Mouse (Mus musculus): ENCODE data around the gene Dst.

The Dst gene

DNA sequence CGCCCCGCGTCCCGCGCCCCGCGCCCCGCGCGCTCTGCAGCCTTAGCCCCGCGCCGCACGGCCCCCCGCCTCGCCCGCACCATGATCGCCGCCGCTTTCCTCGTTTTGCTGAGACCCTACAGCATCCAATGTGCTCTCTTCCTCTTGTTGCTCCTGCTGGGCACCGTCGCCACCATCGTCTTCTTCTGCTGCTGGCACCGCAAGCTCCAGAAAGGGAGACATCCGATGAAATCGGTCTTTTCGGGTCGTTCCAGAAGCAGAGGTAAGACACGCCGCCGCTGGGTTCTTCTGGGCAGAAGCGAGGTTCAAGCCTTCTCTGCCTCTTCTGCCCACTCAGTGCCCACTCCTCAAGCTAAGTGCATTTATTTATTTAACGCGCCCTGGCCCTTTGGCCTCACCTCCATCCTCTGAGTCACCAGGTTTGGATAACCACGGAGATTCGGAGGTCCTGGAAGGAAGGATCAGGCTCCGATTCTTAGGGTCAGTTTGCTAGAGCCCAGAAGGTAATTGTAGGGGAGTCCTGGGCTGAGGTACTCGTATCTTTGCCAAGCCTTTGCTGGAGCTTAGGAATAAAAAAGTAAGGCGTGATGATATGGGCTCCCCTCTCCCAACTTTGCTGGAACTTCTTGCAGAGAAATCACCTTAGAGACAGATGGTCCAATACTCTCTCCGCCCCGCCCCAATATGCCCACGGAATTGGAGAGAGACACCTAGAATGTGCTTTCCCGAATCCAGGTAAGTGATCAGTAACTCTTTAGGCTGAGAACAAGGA is at the start of gene Dst:
TSS of gene Dst (plus strand) at position 35 of the 772 bp plus-strand sequence.
- DNase-seq: peak; percentile 14

- no peak for DNase-seq
Observed at GRCm38 (mm10) chr1:33869031-33869430, 39.0 kb upstream of the Dst start.

DNA sequence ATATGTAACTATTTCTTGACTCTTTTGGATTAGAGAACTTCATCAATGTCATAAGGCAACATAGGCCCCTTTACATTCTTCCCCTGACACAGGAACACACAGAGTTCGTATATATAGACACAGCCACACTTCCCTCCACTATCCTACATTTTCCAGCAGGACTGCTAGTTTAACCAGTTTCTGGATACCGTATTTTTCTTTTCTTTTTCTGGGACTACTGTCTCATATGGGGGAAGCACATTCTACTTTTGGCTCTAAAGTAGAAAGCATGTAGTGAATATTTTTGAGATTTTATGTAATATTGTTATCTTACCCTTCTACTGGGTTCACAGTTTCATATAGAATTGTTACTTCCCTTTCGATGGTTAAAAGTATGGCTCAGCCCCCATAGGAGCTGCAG is 38.6 kb upstream of the Dst start:
- DNase-seq: no peak

GRCm38 (mm10) chr1:33873561-33873960 is 34.5 kb upstream of the Dst start:
- DNase-seq: no peak

GRCm38 (mm10) chr1:33875691-33876090 is 32.3 kb upstream of the Dst start:
- no peak for DNase-seq

- DNase-seq: no peak
Observed at GRCm38 (mm10) chr1:33876416-33876815, 31.6 kb upstream of the Dst start.

DNA sequence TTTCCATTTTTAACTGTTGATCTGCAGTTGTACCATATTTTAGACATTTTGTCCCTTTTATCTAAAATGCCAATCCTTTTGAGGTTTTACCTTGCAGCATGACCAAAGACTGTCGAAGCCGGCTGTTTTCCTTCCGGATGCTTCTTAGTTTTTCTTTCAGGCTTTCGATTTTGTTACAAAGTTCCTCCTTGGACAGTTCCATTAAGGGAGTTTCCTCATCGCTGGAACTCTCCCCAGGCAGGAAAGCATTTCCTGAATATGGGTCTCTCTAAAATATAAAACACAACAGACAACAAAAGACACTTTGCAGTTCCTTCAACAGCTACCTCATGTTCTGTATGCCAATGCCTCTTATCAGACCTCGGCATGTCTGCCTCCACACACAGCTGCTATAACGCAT is 29.9 kb upstream of the Dst start:
- DNase-seq: no peak

- peak; percentile 65 for DNase-seq
Observed at GRCm38 (mm10) chr1:33883102-33883839, 24.8 kb upstream of the Dst start.

DNA sequence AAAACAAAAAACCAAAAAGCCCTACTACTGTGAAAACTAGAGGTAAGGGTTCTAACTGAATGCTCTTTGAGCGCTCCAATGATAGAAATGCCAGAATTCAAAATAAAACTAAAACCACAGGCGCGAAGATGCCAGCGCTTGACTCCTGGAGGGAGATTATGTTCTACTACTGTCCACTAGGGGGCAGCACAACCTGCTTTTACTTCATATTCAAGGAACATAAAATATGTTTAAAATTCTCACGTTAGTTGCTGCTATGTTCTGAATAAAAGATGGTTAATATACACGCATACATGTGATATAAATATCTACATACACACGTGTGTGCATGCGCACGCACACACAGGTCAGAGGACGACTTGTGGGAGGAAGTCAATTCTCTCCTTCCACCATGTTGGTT is 15.2 kb upstream of the Dst start:
- peak; percentile 17 for DNase-seq

DNA sequence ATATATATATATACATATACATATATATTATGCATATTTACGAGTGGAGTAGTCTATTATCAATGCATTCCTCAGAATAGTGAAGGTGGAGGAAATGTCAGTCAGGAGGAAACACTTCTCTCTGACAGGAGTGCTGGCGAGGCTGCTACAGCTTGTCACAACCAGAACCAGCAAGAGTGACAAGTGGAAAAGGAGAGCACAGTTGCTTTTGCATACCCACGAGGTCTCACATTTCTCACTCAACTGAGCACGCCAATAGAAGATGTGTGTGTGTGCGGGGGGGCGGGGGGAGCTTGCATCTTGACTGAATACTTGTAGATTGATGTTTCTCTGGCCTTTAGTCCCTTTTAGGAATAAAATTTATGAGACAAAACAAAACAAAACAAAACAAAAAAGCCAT is 11.9 kb upstream of the Dst start:
- no peak for DNase-seq

GRCm38 (mm10) chr1:33896666-33897065 is 11.4 kb upstream of the Dst start:
- no peak for DNase-seq

GRCm38 (mm10) chr1:33897426-33897825 is 10.6 kb upstream of the Dst start:
- no peak for DNase-seq

GRCm38 (mm10) chr1:33898373-33898772 is 9.7 kb upstream of the Dst start:
- no peak for DNase-seq

- DNase-seq: no peak
Observed at GRCm38 (mm10) chr1:33900175-33900574, 7.8 kb upstream of the Dst start.

- DNase-seq: peak; percentile 47
Observed at GRCm38 (mm10) chr1:33903587-33903986, 4.4 kb upstream of the Dst start.

DNA sequence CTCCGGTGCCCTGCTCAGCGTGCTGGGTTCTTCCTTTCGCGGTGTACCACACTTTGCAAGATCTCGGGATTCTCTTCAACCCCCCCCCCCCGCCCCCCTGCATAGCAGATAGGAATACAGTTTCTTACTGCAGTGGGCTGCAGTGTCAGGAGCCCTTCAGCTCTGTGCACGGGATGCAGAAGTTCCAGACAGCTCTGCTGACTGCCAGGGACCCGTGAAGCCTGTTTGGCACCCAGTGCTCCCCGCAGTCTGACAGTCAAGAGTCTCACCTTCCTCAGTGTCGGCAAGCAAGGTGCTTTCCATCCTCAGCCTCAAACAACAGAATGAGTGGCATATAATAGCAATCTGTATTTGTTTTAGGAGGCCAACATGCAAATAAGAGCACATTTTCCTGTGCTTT is 1.8 kb upstream of the Dst start:
- DNase-seq: no peak

- peak; percentile 18 for DNase-seq
Observed at GRCm38 (mm10) chr1:33906927-33907326, 1.1 kb upstream of the Dst start.

DNA sequence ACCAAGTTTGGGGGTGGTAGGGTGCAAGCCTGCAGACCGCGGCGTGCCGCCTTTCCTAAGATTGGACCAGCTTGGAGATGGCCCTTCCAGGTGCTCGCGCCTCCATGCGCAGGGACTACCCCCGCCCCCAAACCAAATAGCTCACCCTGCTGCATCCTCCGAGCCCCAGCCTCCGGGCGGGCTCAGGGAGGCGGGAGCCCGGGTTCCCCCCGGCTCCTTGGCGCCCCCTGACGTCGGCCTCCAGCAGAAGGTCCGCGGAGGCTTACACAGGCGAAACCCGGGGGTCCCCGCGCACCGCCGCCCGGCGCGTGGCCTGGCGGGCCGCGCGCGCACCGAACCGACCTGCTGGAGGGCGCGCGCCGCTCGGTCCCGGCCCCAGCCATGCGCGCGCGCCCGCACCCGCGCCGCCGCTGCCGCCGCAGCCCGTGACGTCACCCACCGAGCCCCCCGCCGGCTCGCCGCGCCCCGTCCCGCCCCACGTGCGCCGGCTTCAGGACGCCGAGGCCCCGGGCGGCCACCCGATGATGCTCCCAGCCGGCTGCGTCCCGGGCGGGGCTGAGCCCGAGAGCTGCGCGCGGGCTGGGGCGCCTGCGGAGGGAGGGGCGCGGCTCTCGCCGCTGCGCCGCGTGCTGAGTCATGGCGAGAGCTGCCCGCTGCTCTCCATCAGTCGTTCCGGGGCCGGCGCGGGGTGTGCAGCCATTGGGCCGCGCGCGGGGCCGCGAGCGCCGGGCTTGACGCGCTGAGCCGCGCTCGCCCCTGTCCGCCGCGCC is 419 bp upstream of the Dst start, which contains the start of gene Bend6:
TSS of gene Bend6 (minus strand) at position 396 of the 770 bp plus-strand sequence.
- DNase-seq: peak; percentile 75

- DNase-seq: no peak
Observed at GRCm38 (mm10) chr1:33911589-33911988, 3.6 kb downstream of the Dst start.

DNA sequence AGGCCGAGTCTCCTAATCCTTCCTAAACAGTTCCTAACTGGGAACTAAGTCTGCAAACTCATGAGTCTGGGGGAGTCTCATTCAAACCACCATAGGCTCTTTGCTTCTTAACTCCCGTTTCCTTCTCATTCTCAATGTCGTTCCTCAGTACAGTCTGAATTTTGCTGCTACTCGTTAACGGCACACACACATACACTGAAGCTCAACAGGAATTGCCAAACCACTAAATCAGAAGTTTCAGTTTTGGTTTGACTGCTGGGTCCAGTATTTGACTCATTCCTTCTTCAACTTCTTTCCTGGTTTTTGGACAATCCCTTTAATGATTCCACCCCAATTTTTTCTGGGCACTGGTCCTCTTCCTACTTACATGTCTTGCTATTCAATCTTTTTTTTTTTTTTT is 8.5 kb downstream of the Dst start:
- DNase-seq: no peak

- DNase-seq: no peak
Observed at GRCm38 (mm10) chr1:33922975-33923374, 14.9 kb downstream of the Dst start.

DNA sequence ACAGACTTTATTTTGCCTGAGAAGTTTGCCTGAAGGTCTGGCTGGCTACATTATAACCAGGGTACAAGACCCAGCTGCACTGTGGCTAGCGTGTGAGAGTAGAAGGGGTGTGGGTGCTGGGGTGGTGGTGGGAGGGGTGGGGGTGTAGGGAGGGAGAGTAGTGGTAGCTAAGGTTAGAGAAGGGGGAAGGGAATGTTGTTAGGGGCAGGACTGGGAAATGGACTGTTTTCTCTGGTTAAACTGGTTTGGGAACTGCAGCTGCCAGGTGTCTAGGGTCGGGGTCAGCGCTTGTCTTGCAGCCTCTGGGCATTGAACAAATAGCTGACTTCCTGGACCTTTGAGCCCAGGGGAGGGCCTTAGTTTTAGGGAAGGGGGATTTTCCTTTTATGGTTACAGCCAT is 17.3 kb downstream of the Dst start:
- DNase-seq: no peak

DNA sequence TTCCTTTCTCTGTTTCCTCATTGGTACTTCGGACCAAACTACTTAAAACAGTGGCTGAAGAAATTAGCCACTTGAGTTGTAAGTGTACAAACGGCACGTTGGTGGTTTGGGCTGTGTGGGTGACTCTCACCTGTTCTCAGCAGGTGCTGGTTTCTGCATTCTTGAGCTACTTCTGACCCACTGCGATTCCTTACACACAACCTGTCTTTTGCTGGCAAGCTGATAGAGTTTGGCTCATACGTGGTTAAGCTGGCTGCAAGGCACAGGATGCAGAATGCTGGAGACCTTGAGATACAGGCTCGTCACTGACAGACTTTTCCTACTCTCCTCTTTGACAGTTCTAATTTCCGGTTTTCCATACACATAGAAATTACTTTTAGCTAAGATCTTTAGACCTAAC is 19.4 kb downstream of the Dst start:
- no peak for DNase-seq

DNA sequence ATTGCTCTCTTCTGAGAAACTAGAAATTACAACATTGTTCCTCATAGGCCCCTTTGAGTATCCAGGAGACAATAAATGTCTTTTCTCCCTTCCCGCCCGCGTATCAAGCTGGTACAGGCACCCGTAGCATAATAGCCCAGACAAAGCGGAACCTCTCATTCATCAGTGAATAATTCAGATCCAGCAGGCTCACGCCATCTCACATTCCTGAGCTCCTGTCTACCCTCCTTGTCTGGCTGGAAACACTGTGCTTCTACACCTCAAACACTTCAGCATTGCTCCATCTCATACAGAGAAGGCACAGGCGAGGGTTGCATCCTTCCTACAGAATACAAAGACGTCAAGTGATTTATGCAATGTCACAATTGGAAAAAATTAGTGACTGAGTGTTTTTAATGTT is 23.8 kb downstream of the Dst start:
- no peak for DNase-seq
